Mouse (Mus musculus) heart, embryonic 10.5 days (tissue): ENCODE measurements around the gene Rnf157. TPM values are rescaled to one million over a fixed set of nuclear protein-coding genes. Genes with fewer than 3 reads are reported as not detected.

Experiments used
- polyA plus RNA-seq: library from polyadenylated mRNA; unstranded; fragments of >200 nt; fragmentation: Nextera tagmentation; extraction: Ambion mirVana; gene quantifications from 2 replicates; pipeline ENCODE4 v1.2.1, GENCODE M21; 2016

Gene Rnf157
- polyA plus RNA-seq, 1 experiment from 2014 or later: 7.3 TPM

Other genes starting within 250 kb of the Rnf157 start
- 27.7 and 30.6 TPM in 2 replicates for gene Fbf1, start 244.9 kb downstream of the Rnf157 start, polyA plus RNA-seq
- gene Ten1, start 214.2 kb downstream of the Rnf157 start, polyA plus RNA-seq: 87.6 and 99.5 TPM in 2 replicates
- 24.5 and 32.7 TPM in 2 replicates for gene Acox1, start 214.0 kb downstream of the Rnf157 start, polyA plus RNA-seq
- gene Evpl, start 175.0 kb downstream of the Rnf157 start, polyA plus RNA-seq: 0.67 and 1.5 TPM in 2 replicates
- 90.7 and 101 TPM in 2 replicates for gene Srp68, start 138.8 kb downstream of the Rnf157 start, polyA plus RNA-seq
- 0.07 and 0.21 TPM in 2 replicates for gene Galr2, start 132.1 kb downstream of the Rnf157 start, polyA plus RNA-seq
- 48.7 and 56.4 TPM in 2 replicates for gene Exoc7, start 105.8 kb downstream of the Rnf157 start, polyA plus RNA-seq
- 0.31 and 0.74 TPM in 2 replicates for gene Foxj1, start 77.6 kb downstream of the Rnf157 start, polyA plus RNA-seq
- 36.1 and 40.5 TPM in 2 replicates for gene Ubald2, start 21.1 kb upstream of the Rnf157 start, polyA plus RNA-seq
- gene Qrich2, start 53.2 kb upstream of the Rnf157 start, polyA plus RNA-seq: 0.30 TPM in 1 of 2 replicates, not detected in the other
- 120 and 142 TPM in 2 replicates for gene Prpsap1, start 81.2 kb upstream of the Rnf157 start, polyA plus RNA-seq
- 2.3 and 2.7 TPM in 2 replicates for gene Sphk1, start 117.9 kb upstream of the Rnf157 start, polyA plus RNA-seq
- gene Ube2o, start 168.4 kb upstream of the Rnf157 start, polyA plus RNA-seq: 8.5 and 10.3 TPM in 2 replicates
- not detected in 2 replicates for gene Aanat, start 173.4 kb upstream of the Rnf157 start, polyA plus RNA-seq
- 6.7 and 8.7 TPM in 2 replicates for gene Rhbdf2, start 214.0 kb upstream of the Rnf157 start, polyA plus RNA-seq
- gene Prcd, start 240.5 kb upstream of the Rnf157 start, polyA plus RNA-seq: 0.60 and 0.78 TPM in 2 replicates
- 1.0 and 2.8 TPM in 2 replicates for gene Cygb, start 241.3 kb upstream of the Rnf157 start, polyA plus RNA-seq